Mouse (Mus musculus) bone marrow, adult 2 months (tissue): ENCODE results near the gene Gnai1.

Source experiments
- CTCF ChIP-seq: fragments of 200-500 bp; IDR thresholded peaks from 2 replicates; pipeline ENCODE4 v1.5.1; 2011; ENCODE audit warnings: low read length, control low read depth; ENCODE audit not compliant: control insufficient read depth, insufficient read depth
- POLR2A ChIP-seq: fragments of 200-500 bp; IDR thresholded peaks from 2 replicates; pipeline ENCODE4 v1.6.1; 2011; ENCODE audit warnings: low read depth, mild to moderate bottlenecking, control low read depth, low read length, borderline replicate concordance; ENCODE audit not compliant: control insufficient read depth

DNA sequence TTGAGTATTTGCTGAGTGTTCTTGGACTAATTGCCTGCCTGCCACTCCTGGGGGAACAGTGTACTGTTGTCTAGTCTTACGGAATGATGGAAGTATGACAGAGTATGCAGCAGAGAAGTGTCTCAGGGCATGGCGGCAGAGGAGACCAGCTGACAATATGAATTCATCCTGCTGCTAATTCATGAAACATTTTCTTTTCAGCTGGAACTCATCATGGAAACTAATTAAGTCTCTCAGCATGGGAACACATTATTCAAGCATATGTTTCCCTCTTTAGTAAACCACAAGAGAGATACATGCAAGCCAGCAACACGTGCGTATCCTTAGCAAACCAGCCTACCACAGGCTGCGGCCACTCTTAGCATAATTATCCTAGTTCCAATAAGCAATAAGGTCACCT, 67.4 kb downstream of the Gnai1 start:
- TF ChIP-seq POLR2A (no peak), CTCF (no peak)
